17 mouse cellular contexts compared by ENCODE assay signal in genomic region chr3:96632058-96632457, GRCm38 (mm10). TPM values are rescaled to one million over a fixed set of nuclear protein-coding genes. Genes with fewer than 3 reads are reported as not detected.
DNase-seq lines count a peak whose midpoint lies in the region; TF ChIP-seq lines count a peak whose summit lies in the region.
"Had no signal": no experiment of that assay in that cellular context is flagged by ENCODE, and none has a peak within 500 bp of the region (broad histone marks: within the 10 kb centered on the region; RNA-seq: fewer than 3 reads in every experiment).

No protein-coding gene starts in this region.

- H3K27ac ChIP-seq in MEL (ENCODE audit: control insufficient read depth, low read depth, low read length) = no peak overlapping the region

- no peak overlapping the region for H3K4me3 ChIP-seq in MEL (ENCODE audit: control insufficient read depth in 1 of 2, insufficient read depth in 1 of 2, low read depth in 2 of 2, low read length in 2 of 2)

- TF ChIP-seq POLR2A in MEL (IDR thresholded peaks at IDR 0.05; ENCODE audit: control insufficient read depth in 1 of 2, insufficient read depth in 1 of 2, low read depth in 1 of 2, low read length in 2 of 2, poor library complexity in 1 of 2) = no peak

- no peak for DNase-seq in MEL (ENCODE audit: low read depth, low spot score)
- DNase-seq in heart, postnatal 4 days = no peak
- DNase-seq: adrenal gland, adult 2 months; adrenal gland, adult 8-10 months; adrenal gland, postnatal 10 days; adrenal gland, postnatal 14 days; adrenal gland, postnatal 25 days; adrenal gland, postnatal 36 days; B cell, adult 2 months; cerebellum, adult 11 months; cerebellum, adult 11-12 months; cerebellum, adult 18-20 months; cerebellum, adult 2 months; cerebellum, adult 8-10 months had no signal

- H3K9me3 ChIP-seq in MEL (replicated peaks; ENCODE audit: insufficient read depth, low read length) = no peaks in the 10 kb centered on the region
- H3K9me3 ChIP-seq: G1E had no signal

- peaks cover 7 to 30% of the 10 kb centered on the region in 2 experiments for H3K4me1 ChIP-seq in MEL (ENCODE audit: control insufficient read depth in 1 of 2, insufficient read depth in 2 of 2, low read length in 2 of 2)

- H3K9ac ChIP-seq in MEL (ENCODE audit: control insufficient read depth, low read depth, low read length, poor library complexity, severe bottlenecking) = no peak overlapping the region

- no peak for TF ChIP-seq RAD21 in MEL (IDR thresholded peaks at IDR 0.05; ENCODE audit: low read depth, low read length)

- no peak for TF ChIP-seq CTCF in MEL (IDR thresholded peaks at IDR 0.05 in 2 of 3, conservative IDR thresholded peaks at IDR 0.05 in 1 of 3; ENCODE audit: control insufficient read depth in 1 of 3, insufficient read depth in 1 of 3, low read depth in 2 of 3, low read length in 3 of 3, poor library complexity in 1 of 3, severe bottlenecking in 1 of 3)

- no peaks in the 10 kb centered on the region for H3K27me3 ChIP-seq in MEL (ENCODE audit: control insufficient read depth in 1 of 2, insufficient read depth in 2 of 2, low read length in 2 of 2)
- H3K27me3 ChIP-seq: CH12.LX, Patski had no signal

- TF ChIP-seq EP300 in MEL (IDR thresholded peaks at IDR 0.05; ENCODE audit: low read depth in 1 of 2, low read length in 2 of 2) = no peak

- peaks cover 16 to 41% of the 10 kb centered on the region in 2 experiments for H3K36me3 ChIP-seq in MEL (ENCODE audit: control insufficient read depth in 1 of 2, insufficient read depth in 2 of 2, low read length in 2 of 2)

- peaks cover 41% of the 10 kb centered on the region for H3K79me2 ChIP-seq in MEL (ENCODE audit: control insufficient read depth, insufficient read depth, low read length, poor library complexity)

TF ChIP-seq in MEL, 35 proteins besides CTCF, POLR2A, EP300 and RAD21:
- peak; percentile 90 for TF ChIP-seq TBP (IDR thresholded peaks at IDR 0.05; ENCODE audit: low read depth, low read length)
- no peak for TF ChIP-seq USF2 (IDR thresholded peaks at IDR 0.05; ENCODE audit: borderline replicate concordance in 1 of 2, insufficient read depth in 1 of 2, low read depth in 1 of 2, low read length in 2 of 2)

RNA-seq across cellular contexts. Expression of gene Rbm8a, which starts 2.3 kb away (rescaled TPM):
- total RNA-seq in MEL (2012; rRNA removed) = 214 and 231 TPM in 2 replicates
- polyA plus RNA-seq in MEL (2012; ENCODE audit: insufficient read depth in 1 of 2, insufficient read length in 2 of 2, low read depth in 1 of 2, low replicate concordance in 2 of 2, missing spikeins in 1 of 2) = 100 to 1,000 TPM in 1 of 2 experiments, not detected in 1; 363 TPM
- total RNA-seq in heart, postnatal 4 days (2021) = 10 to 100 TPM; 56.4 to 57.0 TPM

RNA-seq across cellular contexts. Expression of gene Pex11b, which starts 3.1 kb away (rescaled TPM):
- 33.8 and 38.2 TPM in 2 replicates for total RNA-seq in MEL (2012; rRNA removed)
- polyA plus RNA-seq in MEL (2012; ENCODE audit: insufficient read depth in 1 of 2, insufficient read length in 2 of 2, low read depth in 1 of 2, low replicate concordance in 2 of 2, missing spikeins in 1 of 2) = 10 to 100 TPM in 1 of 2 experiments, not detected in 1; 82.8 TPM
- 10 to 100 TPM; 26.4 to 26.8 TPM for total RNA-seq in heart, postnatal 4 days (2021)

RNA-seq across cellular contexts. Expression of gene Gm42957, which starts 3.2 kb away (rescaled TPM):
- total RNA-seq in MEL (2012; rRNA removed) = 0.16 and 0.19 TPM in 2 replicates
- polyA plus RNA-seq in MEL (2012; ENCODE audit: insufficient read depth in 1 of 2, insufficient read length in 2 of 2, low read depth in 1 of 2, low replicate concordance in 2 of 2, missing spikeins in 1 of 2) = under 1 TPM in 1 of 2 experiments, not detected in 1; 0.06 TPM
- under 1 TPM; 0.18 to 0.21 TPM for total RNA-seq in heart, postnatal 4 days (2021)
- polyA plus RNA-seq: adrenal gland, adult 2 months had no signal

RNA-seq across cellular contexts. Expression of gene Itga10, which starts 13.3 kb away (rescaled TPM):
- total RNA-seq in MEL (2012; rRNA removed) = 0.65 and 1.0 TPM in 2 replicates
- polyA plus RNA-seq in MEL (2012; ENCODE audit: insufficient read depth in 1 of 2, insufficient read length in 2 of 2, low read depth in 1 of 2, low replicate concordance in 2 of 2, missing spikeins in 1 of 2) = 1 to 10 TPM in 1 of 2 experiments, not detected in 1; 2.9 TPM
- 1 to 10 TPM; 1.0 to 1.3 TPM for total RNA-seq in heart, postnatal 4 days (2021)

RNA-seq across cellular contexts. Expression of gene Lix1l, which starts 31.1 kb away (rescaled TPM):
- 5.4 and 6.1 TPM in 2 replicates for total RNA-seq in MEL (2012; rRNA removed)
- 10 to 100 TPM in 1 of 2 experiments, not detected in 1; 17.0 TPM for polyA plus RNA-seq in MEL (2012; ENCODE audit: insufficient read depth in 1 of 2, insufficient read length in 2 of 2, low read depth in 1 of 2, low replicate concordance in 2 of 2, missing spikeins in 1 of 2)
- 10 to 100 TPM; 53.1 to 56.6 TPM for total RNA-seq in heart, postnatal 4 days (2021)
